ENCODE assay signal across 13 mouse cellular contexts in the genomic region with DNA sequence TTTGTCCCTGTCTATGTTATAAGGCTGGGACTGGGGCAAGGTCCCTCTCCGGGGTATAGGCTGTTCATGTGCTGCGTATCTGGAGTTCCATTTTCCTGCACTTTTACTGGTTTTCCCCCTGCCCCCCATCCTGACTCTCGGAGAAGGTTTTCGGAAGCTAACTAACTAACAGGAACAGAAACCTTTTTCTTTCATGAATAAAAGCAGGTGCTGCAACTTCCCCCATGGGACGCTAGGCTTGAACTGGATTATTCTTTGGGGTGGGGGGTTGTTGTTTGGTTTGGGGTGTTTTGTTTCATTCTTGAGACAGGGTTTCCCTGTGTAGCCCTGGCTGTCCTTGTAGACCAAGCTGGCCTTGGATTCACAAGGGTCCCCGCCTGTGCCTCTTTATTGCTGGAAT. TPM values are rescaled to one million over a fixed set of nuclear protein-coding genes. Genes with fewer than 3 reads are reported as not detected.
DNase-seq lines count a peak whose midpoint lies in the region; ATAC-seq and TF ChIP-seq lines count a peak whose summit lies in the region.
"Had no signal": no experiment of that assay in that cellular context is flagged by ENCODE, and none has a peak within 500 bp of the region (broad histone marks: within the 10 kb centered on the region; RNA-seq: fewer than 3 reads in every experiment).

No protein-coding gene starts in this region.

- WGBS in lung, embryonic 14.5 days, result 76% methylated on average over 6 of the region's 6 CpGs
- WGBS in intestine, embryonic 14.5 days, result 67% methylated on average over 6 of the region's 6 CpGs
- WGBS in liver, embryonic 12.5 days (ENCODE audit: insufficient replicate concordance), result 80% methylated on average over 6 of the region's 6 CpGs
- WGBS in stomach, postnatal 0 days, result 87% methylated on average over 6 of the region's 6 CpGs

- no peak overlapping the region for H3K4me3 ChIP-seq in lung, embryonic 14.5 days (ENCODE audit: low read depth, low read length)
- H3K4me3 ChIP-seq in intestine, embryonic 14.5 days (ENCODE audit: low read depth, low read length), result no peak overlapping the region
- peak overlapping the region; percentile 68 for H3K4me3 ChIP-seq in liver, embryonic 12.5 days
- no peak overlapping the region for H3K4me3 ChIP-seq in stomach, postnatal 0 days (ENCODE audit: low read depth, low read length)
- H3K4me3 ChIP-seq: hindbrain, embryonic 15.5 days; midbrain, embryonic 12.5 days had no signal

- no peak overlapping the region for H3K9ac ChIP-seq in lung, embryonic 14.5 days
- H3K9ac ChIP-seq in intestine, embryonic 14.5 days (ENCODE audit: low read length), result no peak overlapping the region
- H3K9ac ChIP-seq in liver, embryonic 12.5 days, result peak overlapping the region; percentile 66
- no peak overlapping the region for H3K9ac ChIP-seq in stomach, postnatal 0 days (ENCODE audit: low read length)
- H3K9ac ChIP-seq: hindbrain, embryonic 15.5 days; midbrain, embryonic 12.5 days had no signal

- DNase-seq in lung, embryonic 14.5 days, result no peak
- DNase-seq in lung, postnatal 36 days, result no peak
- DNase-seq in intestine, embryonic 14.5 days (ENCODE audit: low spot score), result no peak
- DNase-seq in stomach, postnatal 0 days (ENCODE audit: low spot score), result no peak
- DNase-seq in cerebellum, adult 9-10 months, result no peak
- no peak for DNase-seq in kidney, postnatal 14 days
- DNase-seq: adrenal gland, postnatal 25 days; layer of hippocampus, postnatal 36 days; right cerebral cortex, postnatal 4 days had no signal

- ATAC-seq in lung, embryonic 14.5 days (ENCODE audit: insufficient read depth), result no peak
- peak; percentile 33; the same call in 1 of the 2 replicates for ATAC-seq in intestine, embryonic 14.5 days (replicated peaks; ENCODE audit: low FRiP score, low TSS enrichment, low read depth)
- ATAC-seq in liver, embryonic 12.5 days, result no peak
- ATAC-seq in stomach, postnatal 0 days (ENCODE audit: low FRiP score, low TSS enrichment), result no peak

- no peaks in the 10 kb centered on the region for H3K27me3 ChIP-seq in lung, embryonic 14.5 days (ENCODE audit: insufficient read depth, low read length)
- H3K27me3 ChIP-seq in intestine, embryonic 14.5 days (replicated peaks; ENCODE audit: control insufficient read depth, insufficient read depth, low read length), result no peaks in the 10 kb centered on the region
- H3K27me3 ChIP-seq in liver, embryonic 12.5 days (replicated peaks), result no peaks in the 10 kb centered on the region
- H3K27me3 ChIP-seq in stomach, postnatal 0 days (ENCODE audit: control insufficient read depth, insufficient read depth, low read length), result no peaks in the 10 kb centered on the region

- H3K4me2 ChIP-seq in lung, embryonic 14.5 days, result no peak overlapping the region
- H3K4me2 ChIP-seq in intestine, embryonic 14.5 days (ENCODE audit: low read length), result 0 out of 2 replicates have a peak overlapping the region, but pooled peaks have one; percentile 4
- peak overlapping the region; percentile 78 for H3K4me2 ChIP-seq in liver, embryonic 12.5 days
- no peak overlapping the region for H3K4me2 ChIP-seq in stomach, postnatal 0 days (replicated peaks; ENCODE audit: low read depth)
- H3K4me2 ChIP-seq: hindbrain, embryonic 15.5 days; midbrain, embryonic 12.5 days had no signal

- no peak for TF ChIP-seq EP300 in stomach, postnatal 0 days (optimal IDR thresholded peaks at IDR 0.05)

- H3K36me3 ChIP-seq in lung, embryonic 14.5 days (ENCODE audit: insufficient read depth), result no peaks in the 10 kb centered on the region
- no peaks in the 10 kb centered on the region for H3K36me3 ChIP-seq in intestine, embryonic 14.5 days (ENCODE audit: control insufficient read depth, insufficient read depth, low read length)
- 0 out of 2 replicates have a peak, but pooled peaks cover 9% of the 10 kb centered on the region for H3K36me3 ChIP-seq in liver, embryonic 12.5 days
- H3K36me3 ChIP-seq in stomach, postnatal 0 days (ENCODE audit: control insufficient read depth, insufficient read depth, low read length), result no peaks in the 10 kb centered on the region
- H3K36me3 ChIP-seq: hindbrain, embryonic 15.5 days; midbrain, embryonic 12.5 days had no signal

- H3K9me3 ChIP-seq in lung, embryonic 14.5 days (ENCODE audit: low read depth, low read length), result no peaks in the 10 kb centered on the region
- H3K9me3 ChIP-seq in intestine, embryonic 14.5 days (ENCODE audit: control insufficient read depth, low read length), result no peaks in the 10 kb centered on the region
- no peaks in the 10 kb centered on the region for H3K9me3 ChIP-seq in liver, embryonic 12.5 days (replicated peaks)
- no peaks in the 10 kb centered on the region for H3K9me3 ChIP-seq in stomach, postnatal 0 days (ENCODE audit: control insufficient read depth, low read length)
- H3K9me3 ChIP-seq: hindbrain, embryonic 15.5 days; midbrain, embryonic 12.5 days had no signal

- H3K4me1 ChIP-seq in lung, embryonic 14.5 days (ENCODE audit: insufficient read depth), result peaks cover 15% of the 10 kb centered on the region
- H3K4me1 ChIP-seq in intestine, embryonic 14.5 days (replicated peaks; ENCODE audit: control insufficient read depth, insufficient read depth, low read length), result peaks cover 32% of the 10 kb centered on the region
- H3K4me1 ChIP-seq in liver, embryonic 12.5 days, result peaks cover 71% of the 10 kb centered on the region
- peaks cover 12% of the 10 kb centered on the region; the same call in 1 of the 2 replicates for H3K4me1 ChIP-seq in stomach, postnatal 0 days (replicated peaks; ENCODE audit: control insufficient read depth, insufficient read depth)

- no peak for TF ChIP-seq CTCF in lung, embryonic 14.5 days (IDR thresholded peaks at IDR 0.05; ENCODE audit: low read depth)
- no peak for TF ChIP-seq CTCF in stomach, postnatal 0 days (IDR thresholded peaks at IDR 0.05; ENCODE audit: low read depth)

- H3K27ac ChIP-seq in lung, embryonic 14.5 days (ENCODE audit: low read depth), result peak overlapping the region; percentile 67; the same call in 1 of the 2 replicates
- H3K27ac ChIP-seq in intestine, embryonic 14.5 days (ENCODE audit: low read depth), result peak overlapping the region; percentile 61
- peak overlapping the region; percentile 95 for H3K27ac ChIP-seq in liver, embryonic 12.5 days
- H3K27ac ChIP-seq in stomach, postnatal 0 days (replicated peaks), result peak overlapping the region; percentile 61
- H3K27ac ChIP-seq: hindbrain, embryonic 15.5 days; midbrain, embryonic 12.5 days had no signal

RNA-seq across cellular contexts. Expression of gene Lctl, which starts 30.4 kb away (rescaled TPM):
- 0.13 TPM in 1 of 2 replicates, not detected in the other for polyA plus RNA-seq in lung, embryonic 14.5 days (2014; fragmentation: Nextera tagmentation; extraction: Ambion mirVana)
- polyA plus RNA-seq in intestine, embryonic 14.5 days (2014; fragmentation: Nextera tagmentation; extraction: Ambion mirVana), result not detected in 2 replicates
- polyA plus RNA-seq in liver, embryonic 12.5 days (2016; fragmentation: Nextera tagmentation; extraction: Ambion mirVana), result not detected in 2 replicates
- 0.13 and 0.17 TPM in 2 replicates for polyA plus RNA-seq in stomach, postnatal 0 days (2015; fragmentation: Nextera tagmentation; extraction: Ambion mirVana)
- polyA plus RNA-seq: hindbrain, embryonic 15.5 days; liver, adult 2 months; midbrain, embryonic 12.5 days had no signal

Comparison
In these comparisons a context has a peak if more than half of its experiments do, and no peak if none do; other contexts are left out.
1. H3K4me2 ChIP-seq: peak in intestine, embryonic 14.5 days (single experiment) and liver, embryonic 12.5 days (single experiment); none in lung, embryonic 14.5 days (single experiment) and stomach, postnatal 0 days (single experiment).
2. Peak in every context shown above with its lines, with median percentiles within 50 percentile points of each other: H3K27ac ChIP-seq.